Mouse (Mus musculus) intestine, postnatal 0 days (tissue): ENCODE data around the gene Igsf9. TPM values are rescaled to one million over a fixed set of nuclear protein-coding genes. Genes with fewer than 3 reads are reported as not detected.
A peak's percentile ranks its signal among the peaks of the same experiment; 100 is the strongest.

Experiments
- ATAC-seq: fragments of 200-750 bp; cut with Nextera tagmentation; 2 replicates; pipeline ENCODE4 v1.8.0; 2017; ENCODE audit warnings: mild to moderate bottlenecking, moderate TSS enrichment, moderate library complexity
- H3K27ac ChIP-seq: fragments of 300-500 bp; sonication (generic); 2 replicates; pipeline ENCODE4 v1.5.1; 2014; ENCODE audit warnings: mild to moderate bottlenecking, low read depth, low read length, moderate library complexity
- H3K27me3 ChIP-seq: fragments of 300-500 bp; sonication (generic); replicated peaks from 2 replicates; pipeline ENCODE4 v1.6.1; 2014; ENCODE audit warnings: low read length, mixed read lengths; ENCODE audit not compliant: control insufficient read depth, insufficient read depth
- H3K36me3 ChIP-seq: fragments of 300-500 bp; sonication (generic); 2 replicates; pipeline ENCODE4 v1.6.1; 2014; ENCODE audit warnings: mild to moderate bottlenecking, moderate library complexity; ENCODE audit not compliant: control insufficient read depth, insufficient read depth
- H3K4me1 ChIP-seq: fragments of 300-500 bp; sonication (generic); replicated peaks from 2 replicates; pipeline ENCODE4 v1.6.1; 2014; ENCODE audit warnings: antibody characterized with exemption, low read length, mixed read lengths; ENCODE audit not compliant: control insufficient read depth, insufficient read depth
- H3K4me2 ChIP-seq: fragments of 300-500 bp; sonication (generic); replicated peaks from 2 replicates; pipeline ENCODE4 v1.6.1; 2014; ENCODE audit warnings: low read depth, mild to moderate bottlenecking, moderate library complexity
- H3K4me3 ChIP-seq: fragments of 300-500 bp; sonication (generic); 2 replicates; pipeline ENCODE4 v1.5.1; 2014; ENCODE audit warnings: low read depth, low read length
- H3K9ac ChIP-seq: fragments of 300-500 bp; sonication (generic); 2 replicates; pipeline ENCODE4 v1.6.1; 2014; ENCODE audit warnings: mild to moderate bottlenecking, low read depth, low read length
- H3K9me3 ChIP-seq: fragments of 300-500 bp; sonication (generic); 2 replicates; pipeline ENCODE4 v1.6.1; 2016; ENCODE audit warnings: mixed run types; ENCODE audit not compliant: control insufficient read depth
- CTCF ChIP-seq: sonication (generic); IDR thresholded peaks from 2 replicates; pipeline ENCODE4 v1.5.1; 2016; ENCODE audit warnings: low read depth, mild to moderate bottlenecking, control low read depth, antibody characterized with exemption, moderate library complexity
- WGBS: fragments of 180-500 bp; shearing (Covaris S2); extraction: QIAGEN DNeasy Blood & Tissue Kit; methylation state at CpG from one replicate; pipeline ENCODE4 v1.1.7; 2014; 5-methylcytosine and 5-hydroxymethylcytosine counted together
- polyA plus RNA-seq: library from polyadenylated mRNA; unstranded; fragments of >200 nt; fragmentation: Nextera tagmentation; extraction: Ambion mirVana; gene quantifications from 2 replicates; pipeline ENCODE4 v1.2.1, GENCODE M21; 2015

The Igsf9 gene
- 73.4 and 93.7 TPM in 2 replicates for polyA plus RNA-seq

- ATAC-seq: peak; percentile 88
- TF ChIP-seq CTCF: peak; percentile 85
- Histone ChIP-seq H3K27me3 (no peaks in the 10 kb centered on the region), H3K4me2 (peak within 1 kb of the TSS; percentile 76), H3K9me3 (no peaks in the 10 kb centered on the region), H3K4me1 (peaks cover 3% of the 10 kb centered on the region; the same call in 1 of the 2 replicates), H3K27ac (peak within 1 kb of the TSS; percentile 78), H3K9ac (peak within 1 kb of the TSS; percentile 40), H3K4me3 (peak within 1 kb of the TSS; percentile 51), H3K36me3 (0 out of 2 replicates have a peak, but pooled peaks cover 17% of the 10 kb centered on the region)
- WGBS: under 1% methylated on average over 38 of the region's 38 CpGs
Measured at GRCm38 (mm10) chr1:172481540-172482280, at the start of gene Igsf9. Gene Igsf9, plus strand, starts transcription at chr1:172481788.

GRCm38 (mm10) chr1:172431836-172432586 is 49.6 kb upstream of the Igsf9 start:
- no peak overlapping the region for H3K4me3 ChIP-seq
- no peak for TF ChIP-seq CTCF
- H3K36me3 ChIP-seq: no peaks in the 10 kb centered on the region
- no peak overlapping the region for H3K9ac ChIP-seq
- no peaks in the 10 kb centered on the region for H3K27me3 ChIP-seq
- no peaks in the 10 kb centered on the region for H3K9me3 ChIP-seq
- peak; percentile 68 for ATAC-seq
- WGBS: 10% methylated on average over 4 of the region's 4 CpGs
- no peak overlapping the region; the same call in 1 of the 2 replicates for H3K4me2 ChIP-seq
- H3K4me1 ChIP-seq: peaks cover 12% of the 10 kb centered on the region
- H3K27ac ChIP-seq: peak overlapping the region; percentile 58

GRCm38 (mm10) chr1:172432587-172432955 is 49.0 kb upstream of the Igsf9 start:
- Histone ChIP-seq H3K36me3 (no peaks in the 10 kb centered on the region), H3K4me3 (no peak overlapping the region), H3K9ac (no peak overlapping the region), H3K9me3 (no peaks in the 10 kb centered on the region), H3K27me3 (no peaks in the 10 kb centered on the region), H3K4me2 (peak overlapping the region; percentile 4; the same call in 1 of the 2 replicates), H3K4me1 (peaks cover 12% of the 10 kb centered on the region), H3K27ac (peak overlapping the region; percentile 58)
- ATAC-seq: no peak
- 41% methylated on average over 3 of the region's 3 CpGs for WGBS
- no peak for TF ChIP-seq CTCF

- 43% methylated on average over 20 of the region's 20 CpGs for WGBS
- no peaks in the 10 kb centered on the region for H3K27me3 ChIP-seq
- no peak for TF ChIP-seq CTCF
- H3K4me2 ChIP-seq: peak overlapping the region; percentile 4; the same call in 1 of the 2 replicates
- no peaks in the 10 kb centered on the region for H3K9me3 ChIP-seq
- peak; percentile 62 for ATAC-seq
- peak overlapping the region; percentile 58 for H3K27ac ChIP-seq
- no peak overlapping the region for H3K4me3 ChIP-seq
- peaks cover 12% of the 10 kb centered on the region for H3K4me1 ChIP-seq
- no peaks in the 10 kb centered on the region for H3K36me3 ChIP-seq
- no peak overlapping the region for H3K9ac ChIP-seq
Measured at GRCm38 (mm10) chr1:172433012-172433850, 48.4 kb upstream of the Igsf9 start.

- no peaks in the 10 kb centered on the region for H3K9me3 ChIP-seq
- H3K4me2 ChIP-seq: no peak overlapping the region
- no peak overlapping the region for H3K4me3 ChIP-seq
- H3K27me3 ChIP-seq: no peaks in the 10 kb centered on the region
- no peaks in the 10 kb centered on the region for H3K36me3 ChIP-seq
- no peak for ATAC-seq
- no peak for TF ChIP-seq CTCF
- H3K27ac ChIP-seq: no peak overlapping the region
- H3K4me1 ChIP-seq: peaks cover 12% of the 10 kb centered on the region
- 85% methylated on average over 4 of the region's 4 CpGs for WGBS
- no peak overlapping the region for H3K9ac ChIP-seq
Measured at GRCm38 (mm10) chr1:172433851-172434165, 47.8 kb upstream of the Igsf9 start.

GRCm38 (mm10) chr1:172436785-172437184 is 44.8 kb upstream of the Igsf9 start:
- no peak overlapping the region for H3K9ac ChIP-seq
- no peaks in the 10 kb centered on the region for H3K9me3 ChIP-seq
- H3K4me2 ChIP-seq: no peak overlapping the region
- no peaks in the 10 kb centered on the region for H3K36me3 ChIP-seq
- ATAC-seq: no peak
- no peaks in the 10 kb centered on the region for H3K27me3 ChIP-seq
- H3K4me1 ChIP-seq: peaks cover 7% of the 10 kb centered on the region
- no peak overlapping the region for H3K4me3 ChIP-seq
- H3K27ac ChIP-seq: no peak overlapping the region
- WGBS: 36% methylated on average over 6 of the region's 6 CpGs
- no peak for TF ChIP-seq CTCF
